In genomic region chr16:30758041-30758440, GRCm38 (mm10) we compare ENCODE assay signal across 26 mouse cellular contexts.
DNase-seq lines count a peak whose midpoint lies in the region; ATAC-seq and TF ChIP-seq lines count a peak whose summit lies in the region.
"Had no signal": no experiment of that assay in that cellular context is flagged by ENCODE, and none has a peak within 500 bp of the region (broad histone marks: within the 10 kb centered on the region; RNA-seq: fewer than 3 reads in every experiment).

No protein-coding gene starts in this region.

- H3K9me3 ChIP-seq in intestine, postnatal 0 days (ENCODE audit: control insufficient read depth): no peaks in the 10 kb centered on the region
- H3K9me3 ChIP-seq in intestine, embryonic 15.5 days: no peaks in the 10 kb centered on the region
- H3K9me3 ChIP-seq in kidney, embryonic 14.5 days (ENCODE audit: control insufficient read depth, low read length): no peaks in the 10 kb centered on the region
- H3K9me3 ChIP-seq in kidney, embryonic 15.5 days (replicated peaks): no peaks in the 10 kb centered on the region
- H3K9me3 ChIP-seq: embryonic facial prominence, embryonic 12.5 days; embryonic facial prominence, embryonic 15.5 days; forebrain, embryonic 12.5 days; hindbrain, embryonic 10.5 days; hindbrain, embryonic 13.5 days had no signal

- 0 out of 2 replicates have a peak, but pooled peaks cover 9% of the 10 kb centered on the region for H3K4me1 ChIP-seq in intestine, postnatal 0 days (replicated peaks; ENCODE audit: control insufficient read depth, insufficient read depth, low read length)
- H3K4me1 ChIP-seq in intestine, embryonic 15.5 days (replicated peaks): peaks cover 15% of the 10 kb centered on the region
- no peaks in the 10 kb centered on the region for H3K4me1 ChIP-seq in kidney, adult 2 months (ENCODE audit: control insufficient read depth, insufficient read depth, low read length)
- H3K4me1 ChIP-seq in kidney, embryonic 14.5 days (ENCODE audit: control insufficient read depth, insufficient read depth, low read length): peaks cover 10% of the 10 kb centered on the region; the same call in 1 of the 2 replicates
- H3K4me1 ChIP-seq in kidney, embryonic 15.5 days: peaks cover 12% of the 10 kb centered on the region
- H3K4me1 ChIP-seq: forebrain, embryonic 12.5 days had no signal

- H3K4me3 ChIP-seq in intestine, postnatal 0 days (ENCODE audit: low read depth, low read length): no peak overlapping the region
- no peak overlapping the region for H3K4me3 ChIP-seq in intestine, embryonic 15.5 days (replicated peaks)
- no peak overlapping the region for H3K4me3 ChIP-seq in kidney, adult 2 months (ENCODE audit: insufficient read depth, low read depth, low read length)
- H3K4me3 ChIP-seq in kidney, embryonic 14.5 days (ENCODE audit: low read length): no peak overlapping the region
- H3K4me3 ChIP-seq in kidney, embryonic 15.5 days (replicated peaks): no peak overlapping the region
- H3K4me3 ChIP-seq: embryonic facial prominence, embryonic 12.5 days; embryonic facial prominence, embryonic 15.5 days; forebrain, embryonic 12.5 days; hindbrain, embryonic 10.5 days; hindbrain, embryonic 13.5 days had no signal

- H3K36me3 ChIP-seq in intestine, postnatal 0 days (ENCODE audit: control insufficient read depth, insufficient read depth): no peaks in the 10 kb centered on the region
- no peaks in the 10 kb centered on the region for H3K36me3 ChIP-seq in intestine, embryonic 15.5 days
- no peaks in the 10 kb centered on the region for H3K36me3 ChIP-seq in kidney, adult 2 months (ENCODE audit: control insufficient read depth, insufficient read depth, low read length)
- H3K36me3 ChIP-seq in kidney, embryonic 14.5 days (ENCODE audit: control insufficient read depth, insufficient read depth, low read length): no peaks in the 10 kb centered on the region
- no peaks in the 10 kb centered on the region for H3K36me3 ChIP-seq in kidney, embryonic 15.5 days
- H3K36me3 ChIP-seq: embryonic facial prominence, embryonic 12.5 days; embryonic facial prominence, embryonic 15.5 days; forebrain, embryonic 12.5 days; hindbrain, embryonic 10.5 days; hindbrain, embryonic 13.5 days had no signal

- WGBS in intestine, postnatal 0 days: 56% methylated on average over 6 of the region's 6 CpGs
- WGBS in intestine, embryonic 15.5 days: 77% methylated on average over 6 of the region's 6 CpGs
- 66% methylated on average over 6 of the region's 6 CpGs for WGBS in kidney, adult 2 months
- 83% methylated on average over 6 of the region's 6 CpGs for WGBS in kidney, embryonic 14.5 days
- 87% methylated on average over 6 of the region's 6 CpGs for WGBS in kidney, embryonic 15.5 days

- H3K4me2 ChIP-seq in intestine, postnatal 0 days (replicated peaks; ENCODE audit: low read depth): 0 out of 2 replicates have a peak overlapping the region, but pooled peaks have one; percentile 9
- H3K4me2 ChIP-seq in intestine, embryonic 15.5 days (replicated peaks): no peak overlapping the region
- no peak overlapping the region for H3K4me2 ChIP-seq in kidney, embryonic 14.5 days (replicated peaks; ENCODE audit: low read depth, low read length)
- no peak overlapping the region for H3K4me2 ChIP-seq in kidney, embryonic 15.5 days
- H3K4me2 ChIP-seq: embryonic facial prominence, embryonic 12.5 days; embryonic facial prominence, embryonic 15.5 days; forebrain, embryonic 12.5 days; heart, embryonic 11.5 days; hindbrain, embryonic 13.5 days had no signal

- DNase-seq in kidney, adult 2 months: peak; percentile 77
- peak; percentile 33 to 70 for DNase-seq in kidney, postnatal 36 days
- peak; percentile 23 for DNase-seq in yolk sac, embryonic 10.5 days (ENCODE audit: low spot score)
- DNase-seq in MN1 (ENCODE audit: low spot score): no peak
- DNase-seq: adrenal gland, postnatal 10 days; adrenal gland, postnatal 36 days; cerebellum, adult 11 months; cerebellum, adult 2 months; cerebellum, adult 9-11 months; cerebellum, postnatal 25 days; gastrocnemius, postnatal 10 days; gastrocnemius, postnatal 36 days; heart, postnatal 36 days had no signal

- H3K9ac ChIP-seq in intestine, postnatal 0 days (ENCODE audit: low read depth, low read length): no peak overlapping the region
- no peak overlapping the region for H3K9ac ChIP-seq in intestine, embryonic 15.5 days
- H3K9ac ChIP-seq in kidney, embryonic 14.5 days (ENCODE audit: low read depth, low read length): no peak overlapping the region
- no peak overlapping the region for H3K9ac ChIP-seq in kidney, embryonic 15.5 days
- H3K9ac ChIP-seq: embryonic facial prominence, embryonic 12.5 days; embryonic facial prominence, embryonic 15.5 days; forebrain, embryonic 12.5 days; hindbrain, embryonic 13.5 days had no signal

- no peaks in the 10 kb centered on the region for H3K27me3 ChIP-seq in intestine, postnatal 0 days (replicated peaks; ENCODE audit: control insufficient read depth, insufficient read depth, low read length)
- no peaks in the 10 kb centered on the region for H3K27me3 ChIP-seq in intestine, embryonic 15.5 days (replicated peaks)
- H3K27me3 ChIP-seq in kidney, adult 2 months (replicated peaks; ENCODE audit: control insufficient read depth, insufficient read depth, low read length): no peaks in the 10 kb centered on the region
- no peaks in the 10 kb centered on the region for H3K27me3 ChIP-seq in kidney, embryonic 14.5 days (ENCODE audit: control insufficient read depth, insufficient read depth, low read length)
- 0 out of 2 replicates have a peak, but pooled peaks cover 4% of the 10 kb centered on the region for H3K27me3 ChIP-seq in kidney, embryonic 15.5 days
- H3K27me3 ChIP-seq: embryonic facial prominence, embryonic 12.5 days; embryonic facial prominence, embryonic 15.5 days; forebrain, embryonic 12.5 days; hindbrain, embryonic 13.5 days had no signal

- H3K27ac ChIP-seq in intestine, postnatal 0 days (ENCODE audit: low read depth, low read length): no peak overlapping the region
- H3K27ac ChIP-seq in intestine, embryonic 15.5 days: no peak overlapping the region
- no peak overlapping the region for H3K27ac ChIP-seq in kidney, adult 2 months (ENCODE audit: insufficient read depth, low read depth, low read length)
- no peak overlapping the region for H3K27ac ChIP-seq in kidney, embryonic 14.5 days (ENCODE audit: low read depth, low read length)
- H3K27ac ChIP-seq in kidney, embryonic 15.5 days: no peak overlapping the region
- H3K27ac ChIP-seq: embryonic facial prominence, embryonic 12.5 days; embryonic facial prominence, embryonic 15.5 days; forebrain, embryonic 12.5 days; hindbrain, embryonic 10.5 days; hindbrain, embryonic 13.5 days had no signal

- no peak for TF ChIP-seq CTCF in intestine, postnatal 0 days (IDR thresholded peaks at IDR 0.05; ENCODE audit: low read depth)
- TF ChIP-seq CTCF in kidney, adult 2 months (conservative IDR thresholded peaks at IDR 0.05; ENCODE audit: insufficient read depth, insufficient read length, low read depth, low read length): no peak

- no peak for TF ChIP-seq POLR2A in kidney, adult 2 months (IDR thresholded peaks at IDR 0.05; ENCODE audit: low read depth, low read length)

- no peak for ATAC-seq in intestine, postnatal 0 days
- no peak for ATAC-seq in intestine, embryonic 15.5 days
- no peak for ATAC-seq in kidney, embryonic 14.5 days (ENCODE audit: low FRiP score, low TSS enrichment)
- ATAC-seq in kidney, embryonic 15.5 days (replicated peaks; ENCODE audit: low FRiP score): no peak
- ATAC-seq: CD4-positive, CD25-positive, alpha-beta regulatory T cell, adult 4 months; forebrain, embryonic 16.5 days; hindbrain, embryonic 16.5 days had no signal
